Mouse (Mus musculus): ENCODE results near the gene Arhgap32.
A peak's percentile ranks its signal among the peaks of the same experiment; 100 is the strongest.

The Arhgap32 gene

DNA sequence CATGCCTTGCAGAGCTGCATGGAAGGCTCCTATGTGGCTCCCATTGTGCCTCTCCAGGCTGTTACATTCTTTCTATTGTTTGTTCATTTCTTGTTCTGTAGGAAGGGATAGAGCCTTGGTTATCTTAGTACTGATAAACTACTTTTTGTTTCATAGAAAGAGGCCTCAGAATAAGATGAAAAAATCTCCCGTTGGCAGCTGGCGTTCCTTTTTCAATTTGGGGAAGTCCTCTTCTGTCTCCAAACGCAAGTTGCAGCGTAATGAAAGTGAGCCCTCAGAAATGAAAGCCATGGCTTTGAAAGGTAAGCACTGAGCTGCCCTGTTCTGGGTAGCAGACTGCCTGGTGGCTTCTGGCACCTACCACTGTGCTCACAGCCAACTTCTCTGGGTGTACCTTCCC lies 134.6 kb downstream of the Arhgap32 start:
- DNase-seq (ENCODE audit: low spot score in 2 of 2), result peak in 1 of 2 experiments; percentile 20

- no peak for DNase-seq (ENCODE audit: low spot score in 2 of 2)
These were observed 137.8 kb downstream of the Arhgap32 start for GRCm38 (mm10) chr9:32253721-32254120.

DNA sequence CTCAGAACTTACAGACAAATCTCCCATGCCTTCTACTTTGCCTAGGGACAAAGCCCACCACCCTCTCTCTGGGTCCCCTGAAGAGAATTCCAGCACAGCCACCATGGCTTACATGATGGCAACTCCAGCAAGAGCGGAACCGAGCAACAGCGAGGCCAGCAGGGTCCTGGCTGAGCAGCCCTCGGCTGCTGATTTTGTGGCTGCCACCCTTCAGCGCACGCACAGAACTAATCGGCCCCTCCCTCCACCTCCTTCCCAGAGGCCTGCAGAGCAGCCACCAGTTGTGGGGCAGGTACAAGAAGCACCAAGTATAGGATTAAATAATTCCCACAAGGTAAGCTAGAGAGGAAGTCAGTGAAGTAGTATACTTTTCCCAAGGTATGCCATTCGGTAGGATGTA lies 141.4 kb downstream of the Arhgap32 start:
- DNase-seq (ENCODE audit: low spot score in 2 of 2), result no peak

DNA sequence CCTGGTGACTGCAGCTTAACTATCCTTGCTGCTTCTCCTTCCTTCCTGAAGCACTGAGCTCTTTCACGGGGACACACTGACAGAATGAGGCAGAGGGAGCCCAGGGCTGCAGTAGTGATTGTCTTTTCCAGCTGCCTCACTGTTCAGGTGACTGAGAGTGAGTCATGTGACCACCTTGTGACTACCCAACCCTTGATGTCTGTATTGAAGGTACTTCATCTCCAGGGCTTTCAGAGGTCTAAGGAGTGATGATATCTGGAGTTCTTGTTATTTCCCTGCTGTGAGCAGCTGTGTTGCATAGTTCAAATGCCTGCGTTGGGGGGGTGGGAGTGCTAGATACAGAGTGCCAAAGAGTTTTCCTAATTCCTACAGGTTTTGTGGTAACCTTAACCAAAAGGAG lies 141.9 kb downstream of the Arhgap32 start:
- no peak for DNase-seq (ENCODE audit: low spot score in 2 of 2)

GRCm38 (mm10) chr9:32271896-32272444 lies 156.0 kb downstream of the Arhgap32 start:
- DNase-seq (ENCODE audit: low spot score in 2 of 2), result peak; percentile 74 to 85

DNA sequence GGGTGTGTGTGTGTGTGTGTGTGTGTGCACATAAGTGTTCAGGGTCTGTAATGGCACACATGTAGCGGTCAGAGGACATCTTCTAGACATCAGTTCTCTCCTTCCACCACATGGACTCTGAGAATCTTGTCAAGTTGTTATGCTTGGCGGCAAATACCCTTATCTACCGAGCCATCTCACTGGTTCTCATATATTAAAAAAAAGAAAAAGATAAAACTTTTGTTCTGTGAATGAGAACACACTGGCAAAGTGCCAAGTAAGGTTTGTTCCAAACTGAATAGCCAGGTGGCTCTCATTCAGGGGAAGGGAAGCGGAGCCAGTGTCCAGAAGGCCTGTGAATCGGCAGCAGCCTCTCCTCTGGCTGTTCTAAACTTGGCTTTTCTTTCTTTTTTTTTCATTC lies 162.1 kb downstream of the Arhgap32 start:
- DNase-seq (ENCODE audit: low spot score in 2 of 2), result no peak

- DNase-seq (ENCODE audit: low spot score in 2 of 2), result no peak
These were observed 163.9 kb downstream of the Arhgap32 start for GRCm38 (mm10) chr9:32279789-32280188.

- no peak for DNase-seq (ENCODE audit: low spot score in 2 of 2)
These were observed 164.5 kb downstream of the Arhgap32 start for GRCm38 (mm10) chr9:32280456-32280855.

DNA sequence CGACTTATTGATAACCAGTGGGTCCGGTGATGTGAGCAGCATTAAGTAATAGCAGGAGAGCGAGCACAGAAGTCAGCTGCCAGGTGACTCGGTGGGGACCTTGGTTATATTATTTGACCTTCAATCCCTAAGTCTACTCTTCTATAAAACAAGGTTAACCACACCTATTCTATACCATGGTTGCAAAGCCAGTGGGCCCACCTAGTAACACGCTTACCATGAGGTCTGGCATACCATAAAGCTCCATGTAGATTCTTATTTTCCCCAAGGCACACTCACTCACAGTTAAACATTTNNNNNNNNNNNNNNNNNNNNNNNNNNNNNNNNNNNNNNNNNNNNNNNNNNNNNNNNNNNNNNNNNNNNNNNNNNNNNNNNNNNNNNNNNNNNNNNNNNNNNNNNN lies 167.7 kb downstream of the Arhgap32 start:
- no peak for DNase-seq (ENCODE audit: low spot score in 2 of 2)

- no peak for DNase-seq (ENCODE audit: low spot score in 2 of 2)
These were observed 175.7 kb downstream of the Arhgap32 start for GRCm38 (mm10) chr9:32291618-32292017.

DNA sequence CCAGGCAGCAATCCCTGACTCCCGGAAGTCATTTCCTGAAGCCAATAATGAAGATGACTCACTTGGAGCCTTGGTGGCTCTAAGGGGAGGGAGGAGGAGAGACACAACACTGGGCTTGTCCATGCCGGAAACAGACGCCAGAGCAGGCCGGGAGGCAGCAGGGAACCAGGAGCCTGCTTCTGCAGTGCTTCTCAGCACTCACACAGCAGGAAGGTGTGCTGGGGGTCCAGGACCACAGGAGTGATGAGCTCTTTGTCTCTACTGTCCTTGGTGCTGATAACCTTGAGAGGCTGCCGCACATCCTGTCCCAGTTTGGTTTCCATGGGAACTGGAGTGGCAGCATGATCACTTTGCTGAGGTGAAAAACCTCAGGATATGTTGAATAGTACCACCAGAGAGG lies 176.8 kb downstream of the Arhgap32 start:
- no peak for DNase-seq (ENCODE audit: low spot score in 2 of 2)

GRCm38 (mm10) chr9:32295061-32295800 lies 179.3 kb downstream of the Arhgap32 start:
- no peak for DNase-seq (ENCODE audit: low spot score in 2 of 2)

- DNase-seq (ENCODE audit: low spot score in 2 of 2), result no peak
These were observed 186.7 kb downstream of the Arhgap32 start for GRCm38 (mm10) chr9:32302501-32303150.

GRCm38 (mm10) chr9:32311786-32312185 lies 195.8 kb downstream of the Arhgap32 start:
- DNase-seq (ENCODE audit: low spot score in 2 of 2), result peak in 1 of 2 experiments; percentile 29

DNA sequence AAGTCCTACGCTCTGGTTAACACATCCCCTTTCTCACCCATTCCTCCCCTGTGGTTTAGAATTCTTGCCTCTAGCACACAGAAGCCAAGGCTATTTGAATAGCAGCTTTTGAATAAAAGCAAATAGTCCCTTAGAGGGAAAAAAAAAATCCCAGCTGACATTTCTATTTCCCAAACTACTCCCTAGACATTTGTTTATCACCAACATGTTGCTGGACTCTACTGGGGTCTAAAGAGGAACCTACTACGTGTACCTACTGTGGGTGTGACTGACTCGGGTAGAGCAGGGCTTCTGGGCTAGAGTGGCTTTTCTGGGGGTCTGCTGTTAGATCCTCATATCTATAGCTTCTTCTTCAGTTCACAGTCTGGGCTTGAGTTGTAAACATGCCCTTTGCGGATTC lies 196.3 kb downstream of the Arhgap32 start:
- no peak for DNase-seq (ENCODE audit: low spot score in 2 of 2)

DNA sequence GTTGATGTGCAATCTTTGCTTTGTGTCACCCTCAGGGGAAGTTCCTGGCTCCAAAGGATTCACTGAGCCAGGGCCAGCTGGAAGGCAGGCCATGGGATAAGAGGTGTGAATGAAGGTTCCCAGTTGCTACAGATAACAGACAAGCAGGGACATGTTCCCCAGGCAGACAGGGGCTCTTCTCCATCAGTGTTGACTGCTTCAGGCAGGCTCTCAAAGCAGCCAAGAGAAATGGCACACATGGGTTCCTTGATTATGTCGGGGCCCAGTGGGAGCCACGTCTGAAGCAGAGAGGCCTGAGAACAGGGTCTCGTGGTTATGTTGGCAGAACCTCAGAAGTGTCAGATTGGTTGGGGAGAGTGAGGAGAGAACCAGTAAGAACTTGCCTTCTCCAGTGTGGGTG lies 198.1 kb downstream of the Arhgap32 start:
- DNase-seq (ENCODE audit: low spot score in 2 of 2), result no peak

GRCm38 (mm10) chr9:32315999-32316398 lies 200.1 kb downstream of the Arhgap32 start:
- no peak for DNase-seq (ENCODE audit: low spot score in 2 of 2)

Data from right cerebral cortex, postnatal 10 days (tissue).